Mouse (Mus musculus): ENCODE measurements at regions not wholly inside any gene's neighbourhood (a gene's known extent, or its start where the extent isn't known, plus 50 kb on each side); places are given as distances from the start of the nearest gene placed in this dataset.
"Not testable (repeated sequence)": the region's sequence is repeated elsewhere in the genome, so short reads cannot be mapped to it uniquely, and the experiment has no call there.

GRCm38 (mm10) chr13:31050160-31050788 lies 76.3 kb downstream of the Gm5447 start:
- DNase-seq, result no peak

- DNase-seq, result not testable (repeated sequence)
These were observed 77.6 kb downstream of the Gm5447 start for GRCm38 (mm10) chr13:31051586-31051985.

GRCm38 (mm10) chr13:31054356-31054755 lies 80.4 kb downstream of the Gm5447 start:
- DNase-seq, result peak; percentile 57

- DNase-seq, result peak; percentile 87
These were observed 81.5 kb downstream of the Gm5447 start for GRCm38 (mm10) chr13:31055376-31056083.

- DNase-seq, result peak; percentile 63
These were observed 82.3 kb downstream of the Gm5447 start for GRCm38 (mm10) chr13:31056154-31056871.

GRCm38 (mm10) chr13:31060916-31061431 lies 87.0 kb downstream of the Gm5447 start:
- peak; percentile 23 for DNase-seq

- no peak for DNase-seq
These were observed 94.3 kb downstream of the Gm5447 start for GRCm38 (mm10) chr13:31068343-31068742.

GRCm38 (mm10) chr13:31076541-31076940 lies 102.5 kb downstream of the Gm5447 start:
- DNase-seq, result peak; percentile 79

GRCm38 (mm10) chr13:31078751-31079150 lies 104.7 kb downstream of the Gm5447 start:
- DNase-seq, result no peak

GRCm38 (mm10) chr13:31080215-31080614 lies 106.2 kb downstream of the Gm5447 start:
- DNase-seq, result no peak

- peak; percentile 88 for DNase-seq
These were observed 108.6 kb downstream of the Gm5447 start for GRCm38 (mm10) chr13:31082448-31083140.

- no peak for DNase-seq
These were observed 127.0 kb downstream of the Gm5447 start for GRCm38 (mm10) chr13:31101051-31101450.

GRCm38 (mm10) chr13:31107434-31107833 lies 133.4 kb downstream of the Gm5447 start:
- DNase-seq, result peak; percentile 28

GRCm38 (mm10) chr13:31109231-31109630 lies 135.2 kb downstream of the Gm5447 start:
- DNase-seq, result no peak

GRCm38 (mm10) chr13:31122689-31123088 lies 148.7 kb downstream of the Gm5447 start:
- peak; percentile 33 for DNase-seq

- no peak for DNase-seq
These were observed 150.7 kb downstream of the Gm5447 start for GRCm38 (mm10) chr13:31124547-31125216.

- peak; percentile 12 for DNase-seq
These were observed 158.5 kb downstream of the Gm5447 start for GRCm38 (mm10) chr13:31132501-31132900.

- no peak for DNase-seq
These were observed 165.7 kb downstream of the Gm5447 start for GRCm38 (mm10) chr13:31139686-31140085.

- no peak for DNase-seq
These were observed 173.3 kb downstream of the Gm5447 start for GRCm38 (mm10) chr13:31147323-31147722.

GRCm38 (mm10) chr13:31154066-31154465 lies 180.1 kb downstream of the Gm5447 start:
- DNase-seq, result no peak

GRCm38 (mm10) chr13:31163878-31164495 lies 190.0 kb downstream of the Gm5447 start:
- DNase-seq, result no peak

GRCm38 (mm10) chr13:31166286-31166685 lies 192.3 kb downstream of the Gm5447 start:
- no peak for DNase-seq
